Mouse (Mus musculus): ENCODE results near the gene Naa25. TPM values are rescaled to one million over a fixed set of nuclear protein-coding genes. Genes with fewer than 3 reads are reported as not detected.

Naa25 gene
- total and polyA plus RNA-seq, 3 experiments, result 7.2 to 44.1 (median 43.3) TPM

- peaks cover 48% of the 10 kb centered on the region for H3K36me3 ChIP-seq (replicated peaks)
- no peak for TF ChIP-seq POLR2AphosphoS5 (IDR thresholded peaks at IDR 0.05; ENCODE audit: insufficient replicate concordance, low read depth, low read length)
- H3K4me3 ChIP-seq (ENCODE audit: low read depth, low read length), result peak overlapping the region; percentile 90
- no peaks in the 10 kb centered on the region for H3K9me3 ChIP-seq (replicated peaks)
- DNase-seq (ENCODE audit: low spot score) (no peak), ATAC-seq (ENCODE audit: extremely low read depth, insufficient number of reproducible peaks, low FRiP score, poor library complexity, severe bottlenecking) (no peak)
- peaks cover 66% of the 10 kb centered on the region for H3K4me1 ChIP-seq (ENCODE audit: insufficient read depth, low read depth, low read length)
- H3K27me3 ChIP-seq (ENCODE audit: insufficient read depth, low read length), result no peaks in the 10 kb centered on the region
These were observed 1.3 kb downstream of the Naa25 start for GRCm38 (mm10) chr5:121398965-121399462.

GRCm38 (mm10) chr5:121399540-121399939 lies 1.8 kb downstream of the Naa25 start:
- no peaks in the 10 kb centered on the region for H3K27me3 ChIP-seq (ENCODE audit: insufficient read depth, low read length)
- H3K4me3 ChIP-seq (ENCODE audit: low read depth, low read length), result peak overlapping the region; percentile 90
- peaks cover 67% of the 10 kb centered on the region for H3K4me1 ChIP-seq (ENCODE audit: insufficient read depth, low read depth, low read length)
- ATAC-seq (ENCODE audit: extremely low read depth, insufficient number of reproducible peaks, low FRiP score, poor library complexity, severe bottlenecking), result no peak
- no peak for DNase-seq (ENCODE audit: low spot score)
- H3K9me3 ChIP-seq (replicated peaks), result no peaks in the 10 kb centered on the region
- peaks cover 53% of the 10 kb centered on the region for H3K36me3 ChIP-seq (replicated peaks)
- no peak for TF ChIP-seq CTCF (IDR thresholded peaks at IDR 0.05; ENCODE audit: low read depth, low read length)
- TF ChIP-seq POLR2AphosphoS5 (IDR thresholded peaks at IDR 0.05; ENCODE audit: insufficient replicate concordance, low read depth, low read length), result no peak
- TF ChIP-seq GATA2 (IDR thresholded peaks at IDR 0.05; ENCODE audit: borderline replicate concordance, low read depth, low read length), result no peak
- TF ChIP-seq GATA1 (IDR thresholded peaks at IDR 0.05; ENCODE audit: borderline replicate concordance, low read length), result no peak
- TF ChIP-seq TAL1 (conservative IDR thresholded peaks at IDR 0.05; ENCODE audit: low read depth, low read length), result no peak

- ATAC-seq (ENCODE audit: extremely low read depth, insufficient number of reproducible peaks, low FRiP score, poor library complexity, severe bottlenecking), result no peak
- Histone ChIP-seq H3K4me1 (ENCODE audit: insufficient read depth, low read depth, low read length) (peaks cover 70% of the 10 kb centered on the region), H3K4me3 (ENCODE audit: low read depth, low read length) (no peak overlapping the region; the same call in 1 of the 2 replicates)
These were observed 2.3 kb downstream of the Naa25 start for GRCm38 (mm10) chr5:121400064-121400463.

GRCm38 (mm10) chr5:121400849-121401248 lies 3.1 kb downstream of the Naa25 start:
- Histone ChIP-seq H3K9me3 (replicated peaks) (no peaks in the 10 kb centered on the region), H3K4me3 (ENCODE audit: low read depth, low read length) (peak overlapping the region; percentile 39; the same call in 1 of the 2 replicates), H3K27me3 (ENCODE audit: insufficient read depth, low read length) (no peaks in the 10 kb centered on the region), H3K36me3 (replicated peaks) (peaks cover 64% of the 10 kb centered on the region), H3K4me1 (ENCODE audit: insufficient read depth, low read depth, low read length) (peaks cover 71% of the 10 kb centered on the region)
- no peak for ATAC-seq (ENCODE audit: extremely low read depth, insufficient number of reproducible peaks, low FRiP score, poor library complexity, severe bottlenecking)
- no peak for DNase-seq (ENCODE audit: low spot score)
- no peak for TF ChIP-seq GATA1 (IDR thresholded peaks at IDR 0.05; ENCODE audit: borderline replicate concordance, low read length)
- no peak for TF ChIP-seq TAL1 (conservative IDR thresholded peaks at IDR 0.05; ENCODE audit: low read depth, low read length)
- no peak for TF ChIP-seq GATA2 (IDR thresholded peaks at IDR 0.05; ENCODE audit: borderline replicate concordance, low read depth, low read length)
- TF ChIP-seq CTCF (IDR thresholded peaks at IDR 0.05; ENCODE audit: low read depth, low read length), result no peak
- no peak for TF ChIP-seq POLR2AphosphoS5 (IDR thresholded peaks at IDR 0.05; ENCODE audit: insufficient replicate concordance, low read depth, low read length)

More at GRCm38 (mm10) chr5:121400064-121400463, 2.3 kb downstream of the Naa25 start:
- H3K36me3 ChIP-seq (replicated peaks), result peaks cover 57% of the 10 kb centered on the region
- no peaks in the 10 kb centered on the region for H3K9me3 ChIP-seq (replicated peaks)
- TF ChIP-seq CTCF (IDR thresholded peaks at IDR 0.05; ENCODE audit: low read depth, low read length) (no peak), TAL1 (conservative IDR thresholded peaks at IDR 0.05; ENCODE audit: low read depth, low read length) (no peak), GATA2 (IDR thresholded peaks at IDR 0.05; ENCODE audit: borderline replicate concordance, low read depth, low read length) (no peak), POLR2AphosphoS5 (IDR thresholded peaks at IDR 0.05; ENCODE audit: insufficient replicate concordance, low read depth, low read length) (no peak), GATA1 (IDR thresholded peaks at IDR 0.05; ENCODE audit: borderline replicate concordance, low read length) (no peak)
- no peak for DNase-seq (ENCODE audit: low spot score)
- H3K27me3 ChIP-seq (ENCODE audit: insufficient read depth, low read length), result no peaks in the 10 kb centered on the region

- peaks cover 38% of the 10 kb centered on the region for H3K4me1 ChIP-seq (ENCODE audit: insufficient read depth, low read depth, low read length)
- H3K4me3 ChIP-seq (ENCODE audit: low read depth, low read length), result no peak overlapping the region
- H3K27me3 ChIP-seq (ENCODE audit: insufficient read depth, low read length), result no peaks in the 10 kb centered on the region
- H3K36me3 ChIP-seq (replicated peaks), result peaks cover 97% of the 10 kb centered on the region
- TF ChIP-seq GATA2 (IDR thresholded peaks at IDR 0.05; ENCODE audit: borderline replicate concordance, low read depth, low read length) (no peak), GATA1 (IDR thresholded peaks at IDR 0.05; ENCODE audit: borderline replicate concordance, low read length) (no peak), CTCF (IDR thresholded peaks at IDR 0.05; ENCODE audit: low read depth, low read length) (no peak), POLR2AphosphoS5 (IDR thresholded peaks at IDR 0.05; ENCODE audit: insufficient replicate concordance, low read depth, low read length) (no peak), TAL1 (conservative IDR thresholded peaks at IDR 0.05; ENCODE audit: low read depth, low read length) (no peak)
- no peak for ATAC-seq (ENCODE audit: extremely low read depth, insufficient number of reproducible peaks, low FRiP score, poor library complexity, severe bottlenecking)
- no peaks in the 10 kb centered on the region for H3K9me3 ChIP-seq (replicated peaks)
- no peak for DNase-seq (ENCODE audit: low spot score)
These were observed 10.1 kb downstream of the Naa25 start for GRCm38 (mm10) chr5:121407856-121408255.

GRCm38 (mm10) chr5:121410975-121411374 lies 13.2 kb downstream of the Naa25 start:
- TF ChIP-seq GATA2 (IDR thresholded peaks at IDR 0.05; ENCODE audit: borderline replicate concordance, low read depth, low read length), result no peak
- TF ChIP-seq POLR2AphosphoS5 (IDR thresholded peaks at IDR 0.05; ENCODE audit: insufficient replicate concordance, low read depth, low read length), result no peak
- TF ChIP-seq GATA1 (IDR thresholded peaks at IDR 0.05; ENCODE audit: borderline replicate concordance, low read length), result no peak
- no peak for TF ChIP-seq TAL1 (conservative IDR thresholded peaks at IDR 0.05; ENCODE audit: low read depth, low read length)
- no peak for TF ChIP-seq CTCF (IDR thresholded peaks at IDR 0.05; ENCODE audit: low read depth, low read length)
- Histone ChIP-seq H3K27me3 (ENCODE audit: insufficient read depth, low read length) (no peaks in the 10 kb centered on the region), H3K4me3 (ENCODE audit: low read depth, low read length) (no peak overlapping the region), H3K9me3 (replicated peaks) (no peaks in the 10 kb centered on the region), H3K36me3 (replicated peaks) (peaks cover 94% of the 10 kb centered on the region), H3K4me1 (ENCODE audit: insufficient read depth, low read depth, low read length) (peaks cover 19% of the 10 kb centered on the region)
- no peak for ATAC-seq (ENCODE audit: extremely low read depth, insufficient number of reproducible peaks, low FRiP score, poor library complexity, severe bottlenecking)
- DNase-seq (ENCODE audit: low spot score), result no peak
